Mouse (Mus musculus) megakaryocyte progenitor cell, adult 5-6 weeks (primary cell): Measurements from ENCODE around the gene Tmem108. TPM values are rescaled to one million over a fixed set of nuclear protein-coding genes. Genes with fewer than 3 reads are reported as not detected.

ENCODE experiments used
- ATAC-seq: replicated peaks from 2 replicates; pipeline ENCODE4 v1.8.0; 2016; ENCODE audit warnings: mild to moderate bottlenecking, moderate TSS enrichment, inconsistent platforms; ENCODE audit not compliant: poor library complexity
- total RNA-seq, 2 experiments: library from RNA; stranded (forward) in 1 of 2; stranded (reverse) in 1 of 2; fragments of 157-497, 149-512 nt in 1 of 2; fragments of 200-1000 nt in 1 of 2; gene quantifications; 2 replicates each; pipeline versions ENCODE4 v1.2.3 to v1.2.4; 2015 to 2017

Gene Tmem108
- total RNA-seq, 2 experiments from 2014 or later, result 0.04 to 0.37 TPM

DNA sequence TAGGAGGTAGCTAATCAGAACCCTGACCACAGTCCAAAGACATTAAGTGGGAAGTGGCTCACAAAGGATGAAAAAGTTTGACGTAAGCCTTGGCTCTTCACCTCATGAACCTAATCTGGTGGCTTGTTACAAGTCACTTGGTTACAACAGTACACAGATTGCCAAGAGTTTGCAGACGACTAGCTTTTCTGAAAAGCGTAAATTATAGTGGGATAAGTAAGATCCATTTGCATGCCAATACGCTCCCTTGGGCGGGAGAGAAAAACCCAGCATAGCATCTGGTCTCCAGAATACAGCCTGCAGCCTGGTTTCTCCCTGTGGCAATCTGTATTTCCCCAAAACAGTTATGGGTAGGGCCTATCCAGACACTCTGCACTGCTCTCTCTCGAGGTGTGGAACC lies 74.5 kb downstream of the Tmem108 start:
- no peak for ATAC-seq

DNA sequence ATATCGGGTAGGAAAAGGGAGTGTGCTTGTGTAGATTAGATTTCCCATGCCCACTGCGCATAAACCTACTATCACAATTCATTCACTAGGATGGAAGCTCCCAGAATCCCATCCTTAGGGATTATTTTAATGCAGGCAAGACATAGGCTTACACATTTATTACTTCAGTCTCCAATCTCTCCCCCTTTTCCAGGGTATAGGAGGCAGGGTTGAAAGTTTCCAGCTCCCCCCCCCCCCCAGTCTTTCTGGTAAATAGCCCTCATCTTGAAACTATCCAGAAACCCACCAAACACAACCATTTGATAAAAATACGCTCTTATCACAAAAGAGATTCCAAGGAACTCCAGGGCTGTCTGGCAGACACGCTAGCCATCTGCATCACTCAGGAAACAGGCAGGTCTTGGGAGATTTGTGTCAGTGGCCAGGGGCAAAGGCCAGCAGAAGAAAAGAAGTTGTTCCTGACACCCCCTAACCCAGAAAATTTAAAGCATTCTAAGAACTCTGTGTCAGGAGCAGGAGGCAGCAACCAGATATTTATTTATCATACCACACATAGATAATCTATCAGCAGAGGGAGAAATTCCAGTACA lies 79.8 kb downstream of the Tmem108 start:
- ATAC-seq, result no peak

DNA sequence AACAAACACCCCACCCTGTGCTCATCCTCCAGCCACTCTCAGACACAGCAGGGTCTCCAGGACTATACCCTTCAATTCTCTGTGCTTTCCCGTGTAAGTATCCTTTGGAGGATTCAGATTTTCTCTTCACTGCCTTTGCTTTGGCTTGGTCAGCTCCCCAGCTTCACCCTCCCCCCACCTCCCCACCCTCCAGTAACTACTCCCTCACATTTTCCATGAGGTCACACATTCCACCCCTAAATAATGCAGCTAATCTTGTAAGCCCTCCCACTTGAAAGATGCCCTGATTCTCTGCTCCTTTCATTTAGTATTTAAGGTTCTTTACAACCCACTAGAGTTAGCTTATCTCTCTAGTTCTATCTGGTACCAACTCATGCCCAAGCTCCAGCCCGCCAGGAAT lies 82.4 kb downstream of the Tmem108 start:
- ATAC-seq, result no peak

DNA sequence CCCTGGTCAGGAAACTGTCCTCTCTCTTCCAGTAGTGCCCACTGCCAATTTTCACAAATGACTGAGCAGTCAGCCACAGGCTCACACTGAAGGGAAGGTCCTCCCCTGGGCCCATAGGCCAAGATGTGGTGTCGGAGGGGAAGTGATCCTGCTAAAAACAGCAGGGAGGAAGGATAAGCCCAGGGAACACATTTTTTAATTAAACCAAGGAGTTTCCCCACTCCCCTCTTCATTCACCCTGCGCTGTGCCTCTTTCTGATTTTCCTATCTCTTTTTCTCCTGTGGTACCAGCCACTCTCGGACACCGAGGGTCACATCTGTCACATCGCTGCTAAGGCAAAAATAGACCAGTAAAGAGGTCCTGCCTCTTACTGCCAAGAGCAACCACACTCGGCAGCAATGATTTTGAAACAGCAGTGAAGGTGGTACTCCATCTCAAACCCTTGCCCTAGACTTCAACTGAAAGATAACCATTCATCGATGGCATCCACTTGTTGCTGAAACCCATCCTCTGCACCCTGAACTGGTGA lies 83.0 kb downstream of the Tmem108 start:
- ATAC-seq, result no peak

DNA sequence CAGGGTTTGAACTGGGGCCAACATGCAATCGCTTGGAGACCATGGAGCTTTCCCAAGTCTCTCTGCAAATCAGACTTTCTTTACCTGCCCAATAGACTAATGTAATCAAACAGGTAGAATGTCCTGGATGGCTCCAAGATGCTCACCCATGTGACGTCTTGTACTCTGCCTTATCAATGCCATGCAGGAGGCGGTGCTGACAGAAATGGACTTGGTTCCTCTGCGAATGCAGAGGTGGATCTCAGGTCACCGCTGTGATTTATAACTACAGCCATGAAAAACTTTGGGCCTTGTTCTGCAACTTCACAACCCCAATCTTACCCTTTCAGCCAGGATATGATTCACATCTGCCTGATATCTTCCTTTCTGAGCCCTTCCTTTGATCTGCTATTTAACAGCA lies 83.8 kb downstream of the Tmem108 start:
- ATAC-seq, result no peak

DNA sequence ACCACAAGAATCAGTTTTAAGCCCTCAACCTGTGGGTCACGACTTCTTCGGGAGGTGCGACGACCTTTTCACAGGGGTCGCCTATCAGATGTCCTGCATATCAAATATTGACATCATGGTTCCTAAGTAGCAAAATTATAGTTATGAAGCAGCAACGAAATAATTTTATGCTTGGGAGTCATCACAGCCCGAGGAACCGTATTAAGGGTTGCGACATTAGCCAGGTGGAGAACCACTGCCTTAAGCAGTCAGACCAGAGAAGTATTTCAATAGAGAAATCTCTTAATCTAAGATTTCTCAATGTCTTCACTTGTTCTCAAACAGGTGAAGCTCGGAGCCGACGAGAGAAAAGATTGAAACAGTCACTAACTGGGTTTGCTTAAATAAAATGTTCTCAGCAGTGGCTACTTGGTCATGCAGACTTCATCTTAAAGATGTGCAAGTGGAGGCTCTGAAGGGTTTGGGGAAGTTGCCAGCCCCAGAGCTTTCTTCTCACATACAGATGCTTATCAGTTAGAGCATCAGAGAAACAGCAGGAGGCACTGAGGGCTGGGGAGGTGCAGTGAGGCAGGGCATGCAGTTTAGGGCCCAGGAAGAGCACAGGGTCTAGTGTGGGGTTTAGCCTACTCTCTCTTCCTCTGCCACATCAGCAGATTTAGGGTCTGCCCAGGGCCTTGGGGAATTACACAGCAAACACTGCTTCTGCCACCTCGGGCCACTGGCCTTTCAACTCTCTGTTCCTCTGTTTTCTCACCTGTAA lies 85.7 kb downstream of the Tmem108 start:
- ATAC-seq, result no peak

DNA sequence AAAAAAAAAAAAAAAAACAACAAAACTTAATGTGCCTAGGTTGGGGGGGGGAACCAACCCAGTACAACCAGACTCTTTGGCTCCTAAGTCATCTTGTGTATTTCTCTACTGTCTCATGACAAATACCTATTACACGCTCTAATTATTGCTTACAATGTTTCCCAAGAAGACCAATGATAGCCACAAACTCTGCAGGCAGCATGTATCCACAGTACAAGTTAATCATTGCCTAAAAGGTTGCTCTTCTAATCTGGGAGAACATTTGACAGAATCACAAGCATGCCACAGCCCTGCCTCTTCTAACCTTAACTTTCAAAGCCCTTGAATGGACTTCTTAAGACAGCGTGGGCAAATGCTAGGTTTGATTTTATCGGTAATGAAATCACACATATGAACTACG lies 88.8 kb downstream of the Tmem108 start:
- no peak for ATAC-seq

DNA sequence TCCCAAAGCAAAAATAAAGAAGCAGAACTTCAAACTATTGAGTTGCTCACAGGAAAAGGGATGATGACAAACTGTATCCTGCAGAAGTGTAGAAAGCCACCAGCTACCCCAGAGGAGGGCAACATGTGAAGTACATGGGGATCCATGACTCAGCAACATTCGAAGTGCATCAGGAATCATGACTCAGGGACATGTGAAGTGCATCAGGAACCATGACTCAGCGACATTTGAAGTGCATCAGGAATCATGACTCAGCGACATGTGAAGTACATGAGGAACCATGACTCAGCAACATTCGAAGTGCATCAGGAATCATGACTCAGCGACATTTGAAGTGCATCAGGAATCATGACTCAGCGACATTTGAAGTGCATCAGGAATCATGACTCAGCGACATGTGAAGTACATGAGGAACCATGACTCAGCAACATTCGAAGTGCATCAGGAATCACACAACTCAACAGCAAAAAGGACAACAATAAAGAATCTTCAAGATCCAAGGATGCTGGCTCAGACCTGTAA lies 91.0 kb downstream of the Tmem108 start:
- 0 out of 2 replicates have a peak, but pooled peaks have one; percentile 31 for ATAC-seq

DNA sequence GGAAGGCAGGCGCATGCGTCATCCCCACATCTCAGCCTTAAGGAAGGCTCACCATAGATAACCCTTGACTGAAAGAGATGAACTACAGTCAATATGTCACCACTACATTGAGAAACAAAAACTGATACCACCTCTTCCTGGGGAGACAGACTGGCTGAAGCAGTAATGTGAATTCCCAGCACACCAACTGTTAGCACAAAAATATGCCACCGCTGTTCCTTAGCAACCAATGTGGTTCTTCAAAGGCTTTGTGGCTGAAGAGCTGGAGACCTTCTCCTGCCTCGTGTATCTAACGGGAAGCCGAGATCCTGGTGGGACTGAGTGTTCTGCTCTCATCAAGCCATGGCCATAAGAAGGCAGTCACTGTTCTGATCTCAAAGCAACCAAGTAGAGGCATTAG lies 92.8 kb downstream of the Tmem108 start:
- no peak for ATAC-seq

DNA sequence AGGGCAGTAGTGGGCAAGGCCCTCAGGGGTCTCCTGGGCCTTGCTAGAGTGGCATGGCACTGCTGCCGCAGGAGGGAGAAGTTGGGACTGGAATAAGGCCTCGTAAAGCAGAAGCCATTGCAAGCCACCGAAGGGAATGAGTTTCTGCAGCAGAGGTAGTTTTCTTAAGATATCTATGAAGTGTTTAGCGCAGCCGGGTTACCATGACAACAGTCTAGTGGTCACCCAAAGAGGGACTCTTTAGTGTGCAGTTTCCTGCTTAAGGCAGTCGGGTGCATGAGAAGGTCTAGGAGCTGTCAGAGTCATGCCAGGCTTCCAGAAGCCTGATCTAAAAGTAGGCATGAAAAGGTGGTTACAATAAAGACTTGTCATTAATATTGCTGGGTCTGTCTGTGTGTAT lies 95.8 kb downstream of the Tmem108 start:
- no peak for ATAC-seq

DNA sequence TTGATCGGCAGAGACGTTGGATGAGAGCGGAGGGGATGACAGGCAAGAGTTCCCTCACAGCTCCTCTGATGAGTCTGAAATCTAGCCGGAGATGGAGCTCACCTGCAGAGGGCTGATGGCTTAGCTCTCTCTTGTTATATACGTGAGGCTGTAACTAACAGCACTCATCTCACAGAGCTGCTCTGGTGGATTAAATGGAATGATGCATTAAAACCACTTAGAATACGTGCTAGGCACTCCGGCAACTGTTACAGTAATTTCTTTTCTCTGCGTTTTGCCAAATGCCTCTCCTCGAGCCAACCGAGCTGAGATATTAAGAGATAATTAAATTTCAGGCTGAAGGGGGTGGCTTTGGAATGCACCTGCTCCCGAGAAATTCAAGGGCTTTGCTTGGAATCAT lies 97.5 kb downstream of the Tmem108 start:
- no peak for ATAC-seq

DNA sequence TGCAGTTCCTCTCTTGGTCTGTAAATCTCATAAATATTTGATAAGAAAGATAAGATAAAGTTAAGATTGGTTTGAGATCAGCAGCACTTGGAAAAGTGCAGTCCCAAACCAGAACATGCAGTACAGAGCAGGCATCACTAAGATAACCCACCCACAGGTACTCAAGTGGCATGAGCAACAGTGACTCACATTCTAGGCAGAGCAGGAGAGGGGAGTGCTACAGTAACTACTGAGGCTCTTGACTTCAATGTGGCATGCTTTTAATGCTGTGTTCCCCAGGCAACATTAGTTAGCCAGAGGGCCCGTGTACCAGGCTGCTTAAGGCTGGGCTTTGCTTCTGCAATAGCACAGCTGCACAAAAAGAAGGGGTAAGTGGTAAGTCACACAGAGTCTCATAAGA lies 99.8 kb downstream of the Tmem108 start:
- no peak for ATAC-seq

DNA sequence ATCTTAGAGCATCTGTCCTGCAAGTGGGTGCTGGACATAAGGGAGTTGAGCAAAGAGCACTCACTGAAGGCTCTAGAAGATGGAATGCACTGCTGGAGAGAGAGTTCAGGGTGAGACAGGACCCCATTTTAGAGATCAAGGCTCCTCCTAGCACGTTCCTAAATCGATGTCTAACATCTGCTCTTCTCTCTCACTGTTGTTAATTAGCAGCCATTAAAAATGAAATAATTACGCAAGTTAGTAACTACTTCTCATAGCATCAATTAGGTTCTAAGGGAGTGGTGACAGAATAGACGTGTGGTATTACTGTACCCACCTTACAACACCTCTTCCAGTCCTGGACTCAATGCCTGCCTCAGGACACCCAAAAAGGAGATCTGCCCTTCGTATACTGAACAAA lies 103.7 kb downstream of the Tmem108 start:
- no peak for ATAC-seq

DNA sequence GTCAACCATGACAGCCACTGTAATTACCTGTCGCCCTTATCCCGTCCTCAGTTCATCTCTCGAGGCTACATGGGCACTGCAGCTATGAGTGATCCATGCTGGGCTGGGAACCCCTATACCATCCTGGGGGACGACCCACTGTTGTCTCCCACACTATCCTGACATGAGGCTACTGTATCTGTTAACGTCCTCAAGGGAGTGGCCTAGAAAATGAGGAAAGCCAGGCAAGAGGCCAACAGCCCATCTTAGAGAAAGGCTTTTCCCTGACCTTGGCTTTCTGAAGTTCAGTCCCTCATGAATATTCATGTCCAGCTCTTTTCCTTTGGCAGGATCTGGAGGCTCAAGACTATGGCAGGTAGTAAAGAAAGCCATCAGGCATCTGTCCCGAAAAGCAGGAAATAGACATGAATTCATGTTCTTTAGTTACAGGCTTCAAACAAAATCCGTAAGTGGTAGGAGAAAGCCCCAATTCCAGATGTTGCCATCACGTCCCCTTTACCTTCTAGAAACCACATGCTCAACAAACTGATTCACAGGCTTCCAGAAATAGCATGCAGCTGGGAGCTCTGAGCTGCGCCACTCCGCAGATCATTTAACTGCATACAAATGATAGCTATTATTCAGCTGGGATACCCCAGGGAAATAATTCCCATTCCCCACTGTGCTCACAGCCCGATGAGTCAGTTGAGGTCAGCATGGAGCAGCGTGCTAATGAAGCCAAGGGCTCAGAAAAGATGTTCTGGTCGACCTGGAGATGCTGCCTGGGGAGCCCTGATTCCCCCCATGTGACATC lies 104.3 kb downstream of the Tmem108 start:
- no peak for ATAC-seq

DNA sequence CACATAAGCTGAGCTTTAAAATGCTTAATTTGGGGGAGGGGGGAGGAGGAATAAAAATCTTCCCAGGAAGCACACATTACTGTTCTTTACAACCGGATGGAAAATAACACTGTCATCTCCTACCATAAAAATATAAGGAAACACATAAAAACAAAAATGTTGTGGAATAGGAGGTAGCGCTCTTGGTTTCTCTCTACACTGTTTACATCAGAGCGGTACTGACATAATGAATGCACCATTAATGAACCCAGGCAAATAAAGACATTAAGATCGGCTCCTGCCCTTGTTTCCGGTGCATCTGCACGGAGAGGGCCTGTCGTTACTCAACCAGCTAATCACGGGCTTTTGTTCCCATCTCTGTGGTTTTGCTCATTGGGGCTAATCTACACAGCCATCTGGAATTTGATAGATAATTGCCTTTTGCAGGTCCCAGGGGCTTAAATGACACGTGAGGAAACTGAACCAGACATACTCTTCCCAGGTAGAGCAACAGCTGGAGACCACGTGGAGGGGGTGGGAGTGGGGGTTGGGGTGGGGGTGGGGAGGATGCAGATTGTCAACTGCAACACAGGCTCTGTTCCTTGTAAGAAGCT lies 107.5 kb downstream of the Tmem108 start:
- ATAC-seq, result peak; percentile 52

DNA sequence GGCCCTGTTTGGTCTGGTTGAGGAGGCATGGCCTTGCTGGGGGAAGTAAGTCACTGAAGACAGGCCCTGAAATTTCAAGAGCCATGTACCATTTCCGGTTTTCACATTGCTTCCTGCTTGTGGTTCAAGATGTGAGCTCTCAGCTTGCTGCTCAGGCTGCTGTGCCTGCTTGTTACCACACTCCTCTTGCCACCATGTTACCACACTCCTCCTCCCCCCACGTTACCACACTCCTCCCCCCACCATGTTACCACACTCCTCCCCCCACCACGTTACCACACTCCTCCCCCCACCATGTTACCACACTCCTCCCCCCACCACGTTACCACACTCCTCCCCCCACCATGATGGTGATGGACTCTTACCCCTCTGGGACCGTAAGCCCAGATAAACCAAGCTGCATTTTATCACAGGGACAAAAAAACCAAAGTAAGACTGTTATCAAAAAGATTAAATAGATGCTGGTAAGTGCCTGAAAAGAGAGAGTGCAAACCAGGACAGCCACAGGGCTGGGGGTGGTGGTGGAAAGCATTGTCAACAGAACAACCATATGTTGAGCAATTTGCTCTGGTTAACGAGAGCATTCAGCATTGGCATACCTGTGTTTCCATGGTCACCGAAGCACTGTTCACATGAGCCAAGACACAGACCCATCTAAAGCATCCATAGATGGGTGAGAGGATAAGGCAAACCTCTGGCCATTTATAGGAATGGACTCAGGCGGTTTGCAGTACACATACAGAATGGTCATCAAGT lies 109.3 kb downstream of the Tmem108 start:
- ATAC-seq, result peak; percentile 84

DNA sequence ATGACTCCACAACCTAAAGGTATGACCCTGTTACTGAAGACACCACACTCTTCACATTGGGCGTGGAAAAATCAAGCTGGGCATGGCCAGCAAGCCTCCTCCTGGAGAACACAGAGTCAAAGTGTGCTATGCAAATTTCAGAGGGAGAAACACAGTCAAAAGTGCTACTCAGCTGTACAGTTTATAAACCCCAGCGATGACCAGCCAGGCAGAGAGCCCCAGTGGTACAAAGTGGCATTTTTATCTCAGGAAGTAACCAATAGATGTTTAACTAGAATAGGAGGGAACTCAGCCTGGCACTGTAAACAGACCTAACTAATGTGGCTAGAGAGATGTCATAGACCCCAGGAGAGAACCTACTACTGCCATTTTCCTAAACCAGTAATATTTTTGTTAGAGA lies 115.0 kb downstream of the Tmem108 start:
- ATAC-seq, result no peak

DNA sequence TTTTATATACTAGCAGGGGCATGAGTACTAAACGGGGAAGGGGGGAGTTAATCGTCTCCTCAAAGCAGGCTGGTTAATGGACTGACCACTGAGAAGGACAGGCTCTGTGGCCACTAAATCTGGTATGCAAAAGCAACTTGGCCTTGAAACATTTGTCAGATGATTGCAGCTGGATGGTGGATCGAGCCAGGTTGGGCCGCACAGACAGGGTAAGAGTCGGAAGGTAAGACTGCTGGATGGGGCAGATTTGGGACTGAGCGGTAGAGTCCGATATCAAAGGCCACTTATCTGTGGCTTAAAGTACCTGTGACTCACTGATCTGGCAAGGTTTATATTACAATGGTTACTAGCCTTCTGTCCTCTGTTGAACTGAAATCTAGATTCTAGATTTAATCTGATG lies 115.9 kb downstream of the Tmem108 start:
- ATAC-seq, result no peak

DNA sequence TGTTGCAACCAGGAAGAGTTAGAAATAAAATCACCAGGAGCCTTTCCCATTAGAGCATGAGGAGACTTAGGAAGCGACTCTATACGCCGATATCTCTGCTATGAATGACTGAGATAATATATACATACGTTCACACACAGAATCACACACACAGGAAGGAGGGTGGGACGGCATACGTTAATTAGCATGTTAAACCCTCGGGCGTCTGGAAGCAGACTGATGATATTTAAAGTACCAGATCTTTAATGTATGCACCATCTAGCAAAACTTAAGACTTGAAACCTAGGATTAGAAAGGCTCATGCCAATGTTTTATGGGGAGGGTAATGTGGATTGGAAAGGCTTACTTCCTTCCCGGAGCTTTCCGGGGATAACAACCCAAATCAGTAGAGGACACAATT lies 119.3 kb downstream of the Tmem108 start:
- ATAC-seq, result no peak

DNA sequence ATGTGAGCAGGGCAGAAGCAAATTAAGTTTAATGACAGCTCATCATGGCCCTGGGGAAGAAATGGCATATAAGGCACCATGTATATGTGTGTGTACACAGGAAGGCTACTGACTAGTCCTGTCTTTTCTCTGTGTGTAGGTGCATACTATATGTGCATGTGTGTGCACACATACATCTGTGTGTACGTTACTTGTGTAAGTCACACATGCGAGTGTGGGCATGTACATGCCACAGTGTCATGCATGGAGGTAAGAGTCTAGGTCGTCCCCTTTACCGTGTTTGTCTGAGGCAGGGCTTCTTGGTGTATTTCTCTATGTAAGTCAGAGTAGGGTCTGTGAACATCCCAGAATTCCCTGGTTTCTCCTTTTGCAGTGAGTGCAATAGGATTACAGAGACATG lies 120.3 kb downstream of the Tmem108 start:
- ATAC-seq, result no peak
